Mouse (Mus musculus): ENCODE data around the gene Fundc1.
A peak's percentile ranks its signal among the peaks of the same experiment; 100 is the strongest.
"Not testable (repeated sequence)": the region's sequence is repeated elsewhere in the genome, so short reads cannot be mapped to it uniquely, and the experiment has no call there.

Gene Fundc1

DNA sequence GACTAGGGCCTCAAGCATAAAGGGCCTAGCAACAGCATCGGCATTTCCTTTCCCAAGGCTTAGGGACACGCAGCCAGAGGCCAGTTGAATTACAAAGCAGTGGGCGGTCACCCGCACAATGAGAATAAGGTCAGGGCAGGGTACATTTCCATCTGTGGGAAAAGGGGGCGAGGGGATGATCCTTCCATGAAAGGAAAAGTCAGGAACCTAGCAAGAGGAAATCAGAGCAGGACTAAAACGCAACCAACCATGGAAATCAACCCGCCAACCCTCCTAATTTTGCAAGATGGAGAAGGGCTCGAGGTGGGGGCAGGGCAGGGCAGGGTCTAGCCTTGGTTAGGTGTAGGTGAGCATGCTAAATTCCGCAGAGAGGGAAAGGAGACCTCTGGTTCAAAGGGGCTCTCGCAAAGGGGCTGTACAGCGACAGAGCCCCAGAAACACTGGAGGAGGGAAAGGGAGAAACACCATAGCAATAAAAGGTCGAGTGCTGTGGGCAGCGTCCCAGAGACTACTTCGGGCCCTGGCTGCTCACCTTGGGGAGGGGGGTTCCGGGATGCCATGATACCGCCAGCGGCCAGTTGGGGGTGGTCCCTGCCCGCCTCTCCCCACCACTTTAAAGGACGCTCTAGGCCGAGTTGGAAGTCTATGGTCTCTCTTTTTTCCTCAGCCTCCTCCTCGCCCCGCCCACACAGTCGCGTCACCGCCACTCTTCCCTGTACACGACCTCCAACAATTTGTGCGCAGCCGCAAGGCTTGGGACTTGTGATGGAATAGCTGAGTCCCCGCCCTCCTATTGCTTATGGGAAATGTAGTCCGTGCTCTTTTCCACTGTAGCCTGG lies at the start of gene Fundc1:
Gene Fundc1 (minus strand): TSS at position 705 of the 839 bp plus-strand sequence.
- peak; percentile 91 for DNase-seq (ENCODE audit: low read depth, low spot score)

DNA sequence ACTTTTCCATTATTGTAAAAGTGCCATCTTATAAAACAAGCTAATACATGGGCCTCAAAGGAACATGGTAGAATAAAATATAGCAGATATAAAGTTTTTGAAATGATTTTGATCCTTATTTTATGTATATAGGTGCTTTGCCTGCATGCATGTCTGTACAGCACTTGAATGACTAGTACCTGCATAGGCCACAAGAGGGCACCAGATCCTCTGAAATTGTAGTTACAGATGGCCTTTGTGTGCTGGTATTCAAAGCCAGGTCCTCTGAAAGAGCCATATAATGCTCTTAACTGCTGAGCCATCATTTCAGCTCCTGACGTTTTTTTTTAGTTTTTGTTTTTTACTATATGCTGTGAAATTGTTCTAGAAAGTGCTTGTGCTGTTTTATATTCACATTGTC lies 39.1 kb upstream of the Fundc1 start:
- DNase-seq (ENCODE audit: low read depth, low spot score) = no peak

DNA sequence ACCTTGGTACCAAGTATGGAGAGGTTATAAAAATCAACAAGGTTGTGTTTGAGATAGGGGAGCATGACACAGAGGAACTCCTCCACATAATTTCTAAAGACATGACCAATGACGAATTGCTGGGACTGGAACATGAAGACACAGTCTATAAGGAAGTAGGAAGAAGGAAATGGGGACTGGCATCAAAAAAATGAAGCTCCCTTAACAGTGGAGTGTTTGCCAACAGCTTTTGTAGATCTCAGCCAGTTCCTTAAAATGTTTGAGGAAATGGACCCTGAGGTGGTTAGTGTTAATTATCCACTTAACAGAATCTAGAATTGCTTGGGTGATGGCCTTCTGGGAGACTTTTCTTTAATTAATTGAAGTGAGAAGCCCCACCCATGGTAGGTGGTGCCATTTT lies 36.6 kb upstream of the Fundc1 start:
- no peak for DNase-seq (ENCODE audit: low read depth, low spot score)

DNA sequence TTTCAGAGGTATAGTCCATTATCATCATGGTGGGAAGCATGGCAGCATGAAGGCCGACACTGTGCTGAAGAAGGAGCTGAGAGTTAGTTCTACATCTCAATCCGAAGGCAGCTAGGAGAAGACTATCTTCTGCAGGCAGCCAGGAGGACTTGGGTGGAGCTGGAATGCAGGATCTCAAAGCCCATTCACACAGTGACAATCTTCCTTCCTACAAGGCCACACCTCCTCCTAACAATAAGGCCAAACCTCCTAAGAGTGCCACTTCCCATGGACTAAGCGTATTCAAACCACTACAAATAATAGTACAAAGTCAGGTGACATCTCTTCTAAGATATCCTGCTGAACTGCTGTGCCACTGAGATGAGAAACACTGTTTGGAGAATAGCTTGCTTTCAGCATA lies 35.5 kb upstream of the Fundc1 start:
- no peak for DNase-seq (ENCODE audit: low read depth, low spot score)

DNA sequence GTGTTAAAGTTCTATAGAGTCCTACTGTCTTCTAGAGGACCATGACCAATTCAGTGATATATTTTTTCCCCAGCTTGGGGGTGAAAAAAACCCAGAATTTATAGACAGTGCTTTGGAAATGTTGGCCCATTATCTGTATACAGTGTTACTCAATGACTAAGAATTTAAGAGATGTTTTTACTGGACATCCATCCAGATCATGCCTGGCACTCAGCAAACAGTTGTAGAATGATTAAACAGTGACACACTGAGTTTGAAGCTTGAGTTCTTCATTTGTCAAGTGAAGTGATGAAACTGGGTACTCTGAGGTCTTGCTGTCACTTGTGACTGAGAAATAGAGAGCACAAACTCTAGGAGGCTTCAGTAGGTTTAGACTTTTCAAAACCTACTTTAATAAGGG lies 21.2 kb upstream of the Fundc1 start:
- DNase-seq (ENCODE audit: low read depth, low spot score) = no peak

DNA sequence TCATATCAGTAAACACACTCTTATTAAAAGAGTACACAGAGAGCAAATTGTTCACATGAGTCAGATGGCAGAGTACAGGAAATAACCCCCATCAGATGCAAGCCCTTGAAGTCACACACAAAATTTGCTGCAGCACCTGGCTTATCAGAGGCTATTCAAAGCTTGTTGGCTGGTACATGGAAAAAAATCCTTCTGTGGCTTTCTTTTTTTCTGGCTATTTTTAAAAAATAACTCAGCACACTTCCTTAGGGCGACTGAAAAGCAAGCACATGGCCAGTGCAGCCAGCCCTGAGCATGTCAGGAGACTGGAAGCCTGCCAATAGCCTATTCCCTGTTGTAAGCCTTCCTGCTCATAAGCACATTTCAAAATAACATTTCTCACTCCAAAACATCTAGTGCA lies 18.6 kb upstream of the Fundc1 start:
- DNase-seq (ENCODE audit: low read depth, low spot score) = no peak

DNA sequence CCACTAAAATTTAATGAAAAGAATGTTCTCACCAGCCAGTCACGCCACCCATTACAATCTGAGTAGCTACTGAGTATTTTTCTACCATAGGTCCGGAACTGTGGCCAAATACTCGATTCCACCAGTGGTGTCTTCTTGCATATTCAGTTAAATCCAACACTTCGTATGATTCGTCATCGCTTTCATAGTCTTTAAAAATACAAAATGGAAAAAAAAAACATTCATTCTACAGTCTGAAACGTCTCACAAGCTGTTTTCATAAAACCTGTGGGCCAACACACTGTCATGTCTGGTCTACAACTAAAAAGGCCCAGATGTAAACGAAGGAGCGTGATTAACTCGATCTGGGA lies 879 bp downstream of the Fundc1 start:
- no peak for DNase-seq (ENCODE audit: low read depth, low spot score)

DNA sequence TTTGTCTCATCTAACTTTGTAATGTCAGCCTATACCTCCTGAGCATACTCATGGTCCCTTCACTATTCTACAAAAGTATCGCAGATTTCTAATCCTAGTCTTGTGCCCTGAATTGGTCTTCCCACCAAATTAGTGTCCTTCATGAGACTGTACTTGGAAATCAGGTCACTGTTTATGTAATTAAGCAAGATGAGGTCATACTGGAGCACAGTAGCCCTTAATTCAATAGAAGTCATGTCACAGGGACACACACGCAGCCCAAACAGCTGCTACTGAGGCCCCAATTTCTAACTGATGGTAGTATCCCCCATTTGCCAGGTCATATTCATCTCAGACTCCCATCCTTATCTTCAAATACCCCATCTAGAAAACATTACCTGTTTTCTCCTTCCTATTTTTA lies 3.5 kb downstream of the Fundc1 start:
- DNase-seq (ENCODE audit: low read depth, low spot score) = no peak

DNA sequence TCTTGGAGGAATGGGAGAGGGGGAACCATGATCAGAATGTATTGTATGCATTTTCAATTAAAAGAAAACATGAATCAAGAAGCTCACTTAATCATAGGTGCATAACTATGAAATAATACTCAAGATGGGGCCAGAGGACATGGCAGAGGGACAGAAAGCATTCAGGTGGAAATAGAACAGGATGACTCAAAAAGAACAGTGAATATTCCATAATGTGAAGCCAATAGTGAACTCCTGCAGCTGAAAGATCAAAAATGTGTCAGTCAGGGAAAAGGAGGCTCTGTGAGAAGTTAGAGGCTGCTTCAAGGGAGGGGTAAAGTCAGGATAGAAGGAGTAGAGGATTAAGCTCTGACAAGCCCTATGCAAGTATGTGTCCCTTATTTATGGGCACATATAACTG lies 6.4 kb downstream of the Fundc1 start:
- no peak for DNase-seq (ENCODE audit: low read depth, low spot score)

DNA sequence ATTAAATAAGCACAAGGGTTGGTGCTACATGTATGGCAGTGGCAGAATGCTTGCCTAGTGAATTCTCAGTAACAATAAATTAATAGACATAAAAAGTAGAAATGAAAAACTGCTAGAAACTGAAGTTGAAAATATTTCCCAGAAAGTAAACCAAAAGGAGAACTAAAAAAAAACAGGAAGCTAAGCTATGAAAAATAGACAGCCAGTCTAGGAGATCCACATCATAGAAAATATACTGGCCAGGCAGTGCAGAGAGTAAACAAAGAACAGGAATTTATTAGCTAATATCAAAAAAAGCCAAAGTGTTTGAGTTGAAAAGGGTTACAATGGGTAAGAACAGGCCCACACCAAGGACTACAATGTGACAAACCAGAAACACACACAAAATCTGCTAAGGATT lies 7.4 kb downstream of the Fundc1 start:
- no peak for DNase-seq (ENCODE audit: low read depth, low spot score)

DNA sequence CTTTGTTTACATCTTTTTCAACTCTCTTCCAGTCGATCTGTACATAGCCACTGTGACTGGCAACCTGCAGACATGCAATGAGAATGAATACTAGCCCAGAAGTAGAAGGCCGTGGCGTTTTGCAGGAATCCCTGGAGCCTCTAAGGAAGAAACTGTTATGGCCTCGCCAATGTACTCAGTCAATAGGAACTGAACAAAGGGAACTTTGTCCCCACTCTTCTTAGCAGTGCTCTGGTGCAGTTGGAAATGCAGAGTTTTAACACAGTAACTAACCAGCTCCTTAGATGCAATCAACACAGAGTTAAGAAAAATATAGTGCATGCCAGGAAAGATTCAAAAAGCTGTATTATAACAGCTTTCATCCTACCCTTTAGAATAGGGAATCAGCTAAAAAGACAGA lies 13.4 kb downstream of the Fundc1 start:
- no peak for DNase-seq (ENCODE audit: low read depth, low spot score)

DNA sequence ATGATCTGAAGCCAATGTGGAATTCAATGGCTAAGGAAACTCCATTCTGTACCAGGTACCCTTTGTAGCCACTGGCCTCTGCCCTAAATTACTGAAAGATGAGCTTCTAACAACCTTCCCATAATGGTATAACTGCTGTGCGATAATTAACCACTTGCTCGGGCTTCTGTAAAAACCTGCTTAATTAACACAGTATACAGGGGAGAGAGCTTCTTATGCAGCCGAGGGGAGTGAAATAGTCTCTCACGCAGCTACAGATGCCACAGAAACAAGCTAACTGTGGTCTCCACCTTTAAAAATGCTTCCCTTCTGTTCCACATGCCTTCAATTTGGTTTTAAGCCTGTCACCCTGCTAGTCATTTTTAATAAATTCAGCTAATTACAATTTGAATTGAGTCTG lies 17.6 kb downstream of the Fundc1 start:
- DNase-seq (ENCODE audit: low read depth, low spot score) = no peak

DNA sequence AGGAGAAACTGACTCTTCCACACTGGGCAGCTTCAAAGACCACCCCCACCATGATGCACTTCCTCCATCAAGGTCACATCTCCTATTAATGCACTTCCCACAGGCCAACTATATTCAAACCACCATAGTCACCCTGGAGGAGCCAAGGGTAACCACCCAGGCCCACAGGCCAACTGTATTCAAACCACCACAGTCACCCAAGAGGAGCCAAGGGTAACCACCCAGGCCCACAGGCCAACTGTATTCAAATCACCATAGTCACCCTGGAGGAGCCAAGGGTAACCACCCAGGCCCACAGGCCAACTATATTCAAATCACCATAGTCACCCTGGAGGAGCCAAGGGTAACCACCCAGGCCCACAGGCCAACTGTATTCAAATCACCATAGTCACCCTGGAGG lies 20.5 kb downstream of the Fundc1 start:
- DNase-seq (ENCODE audit: low read depth, low spot score) = not testable (repeated sequence)

DNA sequence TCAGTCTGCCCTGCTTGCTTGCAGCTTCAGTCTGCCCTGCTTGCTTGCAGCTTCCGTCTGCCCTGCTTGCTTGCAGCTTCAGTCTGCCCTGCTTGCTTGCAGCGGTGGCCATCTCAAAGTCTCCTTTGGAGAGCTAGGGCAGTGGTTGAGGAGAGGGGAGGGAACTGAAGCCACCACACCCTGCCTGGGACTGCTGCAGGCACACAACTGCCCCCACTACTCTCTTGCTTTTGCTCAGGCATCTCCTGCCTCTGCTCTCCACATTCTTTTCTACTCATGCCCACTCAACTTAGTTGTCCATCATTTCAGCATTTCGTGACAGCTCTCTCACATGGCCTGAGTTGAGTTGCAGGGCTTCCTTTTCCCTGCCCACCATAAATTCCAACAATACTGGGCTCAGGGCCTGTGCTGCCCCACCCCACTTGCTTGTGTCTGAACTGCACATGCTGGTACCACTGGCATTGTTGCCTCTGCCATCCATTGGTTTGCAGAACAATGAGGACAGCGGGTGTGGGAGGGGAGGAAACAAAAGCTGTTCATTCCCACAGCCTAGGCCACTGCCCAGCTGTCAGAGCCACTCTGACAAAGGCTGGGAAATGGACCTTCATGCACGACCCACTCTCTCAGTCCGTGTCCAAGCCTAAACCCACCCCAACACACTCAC lies 24.9 kb downstream of the Fundc1 start:
- peak; percentile 33 for DNase-seq (ENCODE audit: low read depth, low spot score)

DNA sequence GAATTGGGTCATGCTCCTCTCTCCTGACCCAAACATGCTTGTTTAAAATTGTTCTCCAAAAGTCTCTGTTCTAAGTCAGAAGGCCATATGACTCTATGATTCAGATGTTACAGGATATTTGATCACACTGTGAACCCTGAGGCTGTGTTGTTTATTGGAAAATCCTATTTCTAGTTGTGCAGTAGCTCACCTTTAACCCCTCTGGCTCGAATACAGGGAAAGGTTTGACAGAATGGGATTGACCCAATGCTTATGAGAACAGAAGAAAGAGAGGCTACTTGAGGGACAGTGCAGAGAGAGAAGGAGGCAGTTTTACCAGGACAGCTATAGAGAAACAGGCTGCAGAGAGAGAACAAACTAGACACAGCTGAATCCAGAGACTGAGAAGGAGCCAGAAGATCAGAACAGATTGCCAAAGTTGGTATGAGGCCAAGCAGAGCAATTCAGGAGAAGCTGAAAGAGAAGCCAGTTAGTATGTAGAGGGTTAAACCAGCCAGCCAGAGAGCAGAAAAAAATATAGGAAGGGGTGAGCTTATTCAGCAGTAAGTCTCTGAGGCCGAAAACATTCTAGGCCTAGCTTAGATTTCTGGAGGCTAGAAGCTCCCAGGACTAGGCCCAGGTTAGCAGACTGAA lies 27.1 kb downstream of the Fundc1 start:
- DNase-seq (ENCODE audit: low read depth, low spot score) = no peak

DNA sequence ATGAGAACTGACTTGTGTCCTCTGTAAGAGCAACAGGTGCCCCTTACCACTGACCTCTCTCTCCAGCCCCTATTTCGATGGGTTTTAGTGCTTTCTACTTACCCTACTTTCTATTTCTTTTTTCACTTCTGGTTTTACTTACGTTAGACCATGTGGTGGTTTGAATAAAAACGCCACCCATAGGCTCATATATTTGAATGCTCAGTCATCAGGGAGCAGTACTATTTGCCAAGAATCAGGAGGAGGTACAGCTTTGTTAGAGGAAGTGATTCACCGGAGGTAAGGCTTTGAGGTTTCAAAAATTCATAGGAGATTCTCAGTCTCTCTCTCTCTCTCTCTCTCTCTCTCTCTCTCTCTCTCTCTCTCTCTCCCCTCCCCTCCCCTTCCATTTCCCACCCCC lies 34.4 kb downstream of the Fundc1 start:
- no peak for DNase-seq (ENCODE audit: low read depth, low spot score)

DNA sequence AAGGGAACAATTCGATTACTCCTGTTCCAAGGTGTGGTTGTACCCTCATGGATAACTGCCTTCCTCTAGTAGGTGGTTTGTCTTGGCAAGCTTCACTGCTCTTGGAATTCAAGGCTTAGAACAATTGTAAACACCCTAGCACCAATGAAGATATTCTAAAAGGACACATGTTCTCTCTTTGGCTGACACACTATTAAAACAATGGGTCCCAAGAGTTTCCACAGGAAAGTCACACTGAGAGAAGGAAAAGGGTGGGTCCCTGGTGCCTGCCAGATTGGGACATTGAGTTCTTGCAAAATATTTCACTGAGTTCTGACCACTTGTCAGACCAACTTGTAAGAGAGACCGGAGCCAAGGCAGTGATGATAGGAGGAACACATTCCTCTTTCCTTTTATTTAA lies 45.1 kb downstream of the Fundc1 start:
- no peak for DNase-seq (ENCODE audit: low read depth, low spot score)

DNA sequence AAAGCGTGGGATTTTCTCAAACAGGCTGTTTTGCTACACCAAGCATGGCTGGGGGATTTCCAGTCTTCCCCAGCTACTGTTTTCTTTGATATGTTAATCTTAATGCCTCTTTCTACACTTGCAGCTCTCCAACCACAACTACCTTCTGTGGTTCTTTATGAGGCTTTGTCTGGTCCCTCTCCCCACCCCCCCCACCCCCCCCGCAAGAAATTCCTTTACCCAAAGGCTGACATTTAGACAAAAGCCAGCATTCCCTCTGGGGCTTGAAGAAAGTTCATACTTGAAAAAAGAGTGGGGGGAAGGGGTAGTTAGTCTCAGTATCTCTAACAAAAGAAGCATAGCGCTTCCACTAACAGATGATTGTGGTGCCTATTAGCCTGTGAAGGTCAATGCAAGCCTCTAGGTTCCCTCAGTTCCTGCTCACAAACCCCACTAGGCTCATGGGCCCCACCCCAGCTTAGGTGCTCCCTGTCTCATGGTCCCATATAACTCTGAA lies 50.9 kb downstream of the Fundc1 start:
- DNase-seq (ENCODE audit: low read depth, low spot score) = peak; percentile 50

DNA sequence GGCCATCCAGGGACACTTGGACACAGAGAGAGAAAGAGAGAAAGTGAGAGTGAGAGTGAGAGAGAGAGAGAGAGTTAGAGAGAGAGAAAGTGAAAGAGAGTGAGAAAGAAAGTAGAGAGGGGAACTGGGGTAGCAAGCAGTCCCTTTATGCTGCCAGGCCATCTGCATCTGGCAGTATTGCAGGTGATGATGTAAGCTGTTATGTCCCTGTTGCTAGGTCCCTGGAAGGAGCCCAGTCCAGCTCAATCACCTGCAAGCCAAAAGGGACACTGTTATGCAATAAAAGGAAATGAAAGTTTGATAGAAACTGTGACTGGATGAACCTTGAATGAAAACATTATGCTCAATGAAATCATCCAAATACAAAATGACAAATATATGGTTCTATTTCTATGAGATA lies 52.0 kb downstream of the Fundc1 start:
- DNase-seq (ENCODE audit: low read depth, low spot score) = no peak

DNA sequence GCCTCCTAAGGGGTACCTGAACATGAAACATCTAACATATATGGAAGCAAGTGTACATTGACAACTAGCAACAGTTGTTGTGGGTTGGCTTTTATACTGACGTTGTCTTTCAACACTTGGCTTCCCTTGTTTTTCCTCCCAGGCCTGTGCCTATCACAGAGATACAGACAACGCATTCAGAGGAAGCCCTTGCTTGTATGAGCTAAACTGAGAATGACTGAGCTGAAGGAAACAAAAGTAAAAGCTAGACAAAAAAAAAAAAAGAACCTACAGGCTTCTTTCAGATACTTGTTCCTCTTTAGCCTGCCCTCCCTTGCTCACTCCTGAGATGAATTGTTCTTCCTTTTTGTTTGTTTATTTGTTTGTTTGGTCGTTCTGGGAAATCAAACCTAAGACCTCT lies 58.1 kb downstream of the Fundc1 start:
- DNase-seq (ENCODE audit: low read depth, low spot score) = no peak

DNA sequence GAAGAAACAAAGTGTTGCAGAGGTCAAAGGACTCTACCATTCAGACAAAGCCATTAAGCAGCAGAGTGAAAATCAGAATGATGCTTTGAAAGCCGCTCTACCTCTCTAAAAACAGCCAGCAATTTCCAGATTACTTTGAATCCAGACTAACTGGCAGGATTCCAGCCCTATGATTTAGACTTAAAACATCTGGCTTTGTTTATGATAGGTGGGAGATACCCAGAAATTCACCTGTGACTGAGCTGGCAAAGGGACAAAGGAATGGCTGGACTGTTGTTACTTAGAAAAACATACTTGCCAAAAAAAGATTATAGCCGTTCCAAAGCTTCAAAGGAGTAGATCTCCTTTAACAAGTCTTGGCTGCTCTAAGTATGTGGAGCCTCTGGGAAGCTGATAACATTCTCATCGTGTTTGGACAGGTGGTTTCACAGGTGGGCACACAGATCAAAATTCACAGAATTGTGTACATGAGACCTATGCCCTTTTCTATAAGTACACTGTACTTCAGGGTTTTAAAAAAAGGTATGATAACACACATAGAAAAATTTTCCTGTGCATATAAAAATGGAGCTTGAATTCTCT lies 60.0 kb downstream of the Fundc1 start:
- DNase-seq (ENCODE audit: low read depth, low spot score) = no peak
